Mouse (Mus musculus) embryonic facial prominence, embryonic 11.5 days (tissue): Measurements from ENCODE around the gene Insig1. TPM values are rescaled to one million over a fixed set of nuclear protein-coding genes. Genes with fewer than 3 reads are reported as not detected.

Source experiments
- ATAC-seq: fragments of 200-750 bp; cut with Nextera tagmentation; replicated peaks from 2 replicates; pipeline ENCODE4 v1.8.0; 2017; ENCODE audit warnings: low read depth; ENCODE audit not compliant: insufficient number of reproducible peaks, low FRiP score, low TSS enrichment
- DNase-seq: peaks from one replicate; pipeline ENCODE4 v3.0.0-alpha.2; 2015; ENCODE audit warnings: low spot score
- H3K27ac ChIP-seq: fragments of 300-500 bp; sonication (generic); replicated peaks from 2 replicates; pipeline ENCODE4 v1.5.1; 2014; ENCODE audit warnings: mild to moderate bottlenecking, low read depth, low read length, control low read depth
- H3K27me3 ChIP-seq: fragments of 300-500 bp; sonication (generic); 2 replicates; pipeline ENCODE4 v1.6.1; 2014; ENCODE audit warnings: mild to moderate bottlenecking, low read length, moderate library complexity, mixed read lengths; ENCODE audit not compliant: control insufficient read depth, insufficient read depth
- H3K36me3 ChIP-seq: fragments of 300-500 bp; sonication (generic); replicated peaks from 2 replicates; pipeline ENCODE4 v1.6.1; 2014; ENCODE audit warnings: low read depth, mild to moderate bottlenecking, low read length, moderate library complexity, mixed read lengths; ENCODE audit not compliant: control insufficient read depth, insufficient read depth
- H3K4me1 ChIP-seq: fragments of 300-500 bp; sonication (generic); 2 replicates; pipeline ENCODE4 v1.6.1; 2014; ENCODE audit warnings: low read length, mixed read lengths; ENCODE audit not compliant: control insufficient read depth, insufficient read depth
- H3K4me2 ChIP-seq: fragments of 300-500 bp; sonication (generic); 2 replicates; pipeline ENCODE4 v1.6.1; 2014; ENCODE audit warnings: low read depth, mild to moderate bottlenecking, control low read depth, low read length, moderate library complexity
- H3K4me3 ChIP-seq: fragments of 300-500 bp; sonication (generic); 2 replicates; pipeline ENCODE4 v1.5.1; 2014; ENCODE audit warnings: low read depth, low read length, control low read depth
- H3K9ac ChIP-seq: fragments of 300-500 bp; sonication (generic); replicated peaks from 2 replicates; pipeline ENCODE4 v1.6.1; 2014; ENCODE audit warnings: mild to moderate bottlenecking, control low read depth, low read length
- H3K9me3 ChIP-seq: fragments of 300-500 bp; sonication (generic); replicated peaks from 2 replicates; pipeline ENCODE4 v1.6.1; 2016; ENCODE audit warnings: mild to moderate bottlenecking, low read length, inconsistent platforms, mixed read lengths; ENCODE audit not compliant: control insufficient read depth
- WGBS: fragments of 180-500 bp; shearing (Covaris S2); extraction: QIAGEN DNeasy Blood & Tissue Kit; methylation state at CpG from one replicate; pipeline ENCODE4 v1.1.7; 2014; 5-methylcytosine and 5-hydroxymethylcytosine counted together
- polyA plus RNA-seq: library from polyadenylated mRNA; unstranded; fragments of >200 nt; fragmentation: Nextera tagmentation; extraction: Ambion mirVana; gene quantifications from 2 replicates; pipeline ENCODE4 v1.2.1, GENCODE M21; 2014

Insig1 gene
- polyA plus RNA-seq, 1 experiment from 2014 or later, result 95.2 TPM

- no peaks in the 10 kb centered on the region for H3K27me3 ChIP-seq
- H3K4me2 ChIP-seq, result no peak overlapping the region
- ATAC-seq, result no peak
- H3K9me3 ChIP-seq, result no peaks in the 10 kb centered on the region
- 15% methylated on average over 3 of the region's 3 CpGs for WGBS
- peaks cover 3% of the 10 kb centered on the region; the same call in 1 of the 2 replicates for H3K4me1 ChIP-seq
- H3K36me3 ChIP-seq, result no peaks in the 10 kb centered on the region
- no peak for DNase-seq
- no peak overlapping the region for H3K9ac ChIP-seq
- H3K27ac ChIP-seq, result no peak overlapping the region
- no peak overlapping the region for H3K4me3 ChIP-seq
These were observed 34.0 kb upstream of the Insig1 start for GRCm38 (mm10) chr5:28037172-28037591.

GRCm38 (mm10) chr5:28037639-28038038 is 33.5 kb upstream of the Insig1 start:
- ATAC-seq (no peak), DNase-seq (no peak)
- H3K9me3 ChIP-seq, result no peaks in the 10 kb centered on the region
- H3K4me1 ChIP-seq, result peaks cover 3% of the 10 kb centered on the region; the same call in 1 of the 2 replicates
- H3K4me2 ChIP-seq, result no peak overlapping the region
- H3K9ac ChIP-seq, result no peak overlapping the region
- no peaks in the 10 kb centered on the region for H3K36me3 ChIP-seq
- H3K4me3 ChIP-seq, result no peak overlapping the region
- no peak overlapping the region for H3K27ac ChIP-seq
- WGBS, result 47% methylated on average over 5 of the region's 5 CpGs
- H3K27me3 ChIP-seq, result no peaks in the 10 kb centered on the region

GRCm38 (mm10) chr5:28038115-28038514 is 33.0 kb upstream of the Insig1 start:
- WGBS, result 67% methylated on average over 2 of the region's 2 CpGs
- Histone ChIP-seq H3K27ac (no peak overlapping the region), H3K4me1 (peaks cover 3% of the 10 kb centered on the region; the same call in 1 of the 2 replicates), H3K36me3 (no peaks in the 10 kb centered on the region), H3K4me3 (no peak overlapping the region), H3K9ac (no peak overlapping the region), H3K9me3 (no peaks in the 10 kb centered on the region), H3K4me2 (no peak overlapping the region), H3K27me3 (no peaks in the 10 kb centered on the region)
- DNase-seq, result peak; percentile 33
- ATAC-seq, result no peak; the same call in 1 of the 2 replicates

- no peak for DNase-seq
- WGBS, result 82% methylated on average over 7 of the region's 7 CpGs
These were observed 31.2 kb upstream of the Insig1 start for GRCm38 (mm10) chr5:28039746-28040655.

GRCm38 (mm10) chr5:28040726-28041125 is 30.4 kb upstream of the Insig1 start:
- 84% methylated on average over 3 of the region's 3 CpGs for WGBS
- Histone ChIP-seq H3K27ac (no peak overlapping the region), H3K9ac (no peak overlapping the region), H3K4me3 (no peak overlapping the region), H3K4me2 (no peak overlapping the region), H3K27me3 (no peaks in the 10 kb centered on the region), H3K4me1 (peaks cover 3% of the 10 kb centered on the region; the same call in 1 of the 2 replicates), H3K36me3 (no peaks in the 10 kb centered on the region), H3K9me3 (no peaks in the 10 kb centered on the region)
- ATAC-seq, result no peak
- no peak for DNase-seq

More at GRCm38 (mm10) chr5:28039746-28040655, 31.2 kb upstream of the Insig1 start:
- no peak overlapping the region for H3K4me3 ChIP-seq
- H3K27ac ChIP-seq, result no peak overlapping the region
- H3K9me3 ChIP-seq, result no peaks in the 10 kb centered on the region
- no peak overlapping the region for H3K4me2 ChIP-seq
- H3K27me3 ChIP-seq, result no peaks in the 10 kb centered on the region
- ATAC-seq, result no peak
- H3K36me3 ChIP-seq, result no peaks in the 10 kb centered on the region
- H3K4me1 ChIP-seq, result peaks cover 3% of the 10 kb centered on the region; the same call in 1 of the 2 replicates
- H3K9ac ChIP-seq, result no peak overlapping the region

- Histone ChIP-seq H3K9ac (no peak overlapping the region), H3K4me2 (no peak overlapping the region), H3K4me1 (peaks cover 3% of the 10 kb centered on the region; the same call in 1 of the 2 replicates), H3K36me3 (no peaks in the 10 kb centered on the region), H3K27me3 (no peaks in the 10 kb centered on the region), H3K27ac (no peak overlapping the region), H3K4me3 (no peak overlapping the region), H3K9me3 (no peaks in the 10 kb centered on the region)
- ATAC-seq (no peak), DNase-seq (no peak)
- 85% methylated on average over 3 of the region's 3 CpGs for WGBS
These were observed 29.1 kb upstream of the Insig1 start for GRCm38 (mm10) chr5:28042021-28042420.

- 65% methylated on average over 2 of the region's 2 CpGs for WGBS
- H3K9me3 ChIP-seq, result no peaks in the 10 kb centered on the region
- no peak overlapping the region for H3K4me3 ChIP-seq
- no peak for ATAC-seq
- no peak for DNase-seq
- H3K36me3 ChIP-seq, result no peaks in the 10 kb centered on the region
- H3K27me3 ChIP-seq, result no peaks in the 10 kb centered on the region
- H3K4me1 ChIP-seq, result no peaks in the 10 kb centered on the region
- no peak overlapping the region for H3K4me2 ChIP-seq
- no peak overlapping the region for H3K9ac ChIP-seq
- H3K27ac ChIP-seq, result no peak overlapping the region
These were observed 28.4 kb upstream of the Insig1 start for GRCm38 (mm10) chr5:28042779-28043178.

GRCm38 (mm10) chr5:28043386-28043785 is 27.8 kb upstream of the Insig1 start:
- Histone ChIP-seq H3K4me3 (no peak overlapping the region), H3K4me1 (no peaks in the 10 kb centered on the region), H3K4me2 (no peak overlapping the region), H3K27me3 (no peaks in the 10 kb centered on the region), H3K36me3 (no peaks in the 10 kb centered on the region), H3K27ac (no peak overlapping the region), H3K9me3 (no peaks in the 10 kb centered on the region), H3K9ac (no peak overlapping the region)
- no peak for ATAC-seq
- 83% methylated on average over 5 of the region's 5 CpGs for WGBS
- DNase-seq, result no peak
